Comparison of ENCODE assay signal across 8 mouse cellular contexts in genomic region chr17:23993559-23994428, GRCm38 (mm10). TPM values are rescaled to one million over a fixed set of nuclear protein-coding genes. Genes with fewer than 3 reads are reported as not detected.
DNase-seq lines count a peak whose midpoint lies in the region; ATAC-seq and TF ChIP-seq lines count a peak whose summit lies in the region.

No protein-coding gene starts in this region.

- peak overlapping the region; percentile 47 for H3K9ac ChIP-seq in forebrain, embryonic 11.5 days (ENCODE audit: low read length)
- H3K9ac ChIP-seq in heart, embryonic 16.5 days (ENCODE audit: low read length): peak overlapping the region; percentile 43
- no peak overlapping the region for H3K9ac ChIP-seq in liver, embryonic 14.5 days (replicated peaks)
- peak overlapping the region; percentile 44 for H3K9ac ChIP-seq in neural tube, embryonic 11.5 days (ENCODE audit: low read length)
- H3K9ac ChIP-seq in stomach, embryonic 16.5 days (ENCODE audit: low read length): peak overlapping the region; percentile 64

- peak; percentile 86 for ATAC-seq in forebrain, embryonic 11.5 days (replicated peaks; ENCODE audit: low FRiP score)
- ATAC-seq in heart, embryonic 16.5 days (replicated peaks; ENCODE audit: extremely low read depth, insufficient read depth, low FRiP score): peak; percentile 56; the same call in 1 of the 2 replicates
- peak; percentile 68 for ATAC-seq in liver, embryonic 14.5 days (ENCODE audit: insufficient read depth)
- ATAC-seq in neural tube, embryonic 11.5 days (ENCODE audit: insufficient read depth, low FRiP score, low TSS enrichment): peak; percentile 71
- peak; percentile 69 for ATAC-seq in stomach, embryonic 16.5 days (ENCODE audit: insufficient read depth, low FRiP score)

- no peak overlapping the region for H3K27ac ChIP-seq in forebrain, embryonic 11.5 days (ENCODE audit: low read depth, low read length)
- no peak overlapping the region for H3K27ac ChIP-seq in heart, embryonic 16.5 days (ENCODE audit: low read length)
- H3K27ac ChIP-seq in liver, embryonic 14.5 days: no peak overlapping the region
- no peak overlapping the region for H3K27ac ChIP-seq in neural tube, embryonic 11.5 days (ENCODE audit: low read depth, low read length)
- 0 out of 2 replicates have a peak overlapping the region, but pooled peaks have one; percentile 28 for H3K27ac ChIP-seq in stomach, embryonic 16.5 days (ENCODE audit: low read length)

- peak; percentile 91 for DNase-seq in CD4-positive helper T cell, adult 2 months (ENCODE audit: low read depth, low spot score)
- peak; percentile 30 for DNase-seq in c-Kit-negative CD71-positive TER-119-positive erythroid progenitor cells, embryonic 14.5 days (ENCODE audit: low read depth, low spot score)
- DNase-seq in forebrain, embryonic 11.5 days (ENCODE audit: low spot score): peak; percentile 95
- peak; percentile 94 to 97 for DNase-seq in kidney, postnatal 25 days
- peak; percentile 64 to 71 (median 67) for DNase-seq in liver, embryonic 14.5 days (ENCODE audit: low read depth in 3 of 3, low spot score in 3 of 3)
- peak; percentile 93 for DNase-seq in neural tube, embryonic 11.5 days (ENCODE audit: low spot score)

- no peaks in the 10 kb centered on the region for H3K36me3 ChIP-seq in forebrain, embryonic 11.5 days (ENCODE audit: control insufficient read depth, insufficient read depth, low read length)
- H3K36me3 ChIP-seq in heart, embryonic 16.5 days (ENCODE audit: control insufficient read depth, insufficient read depth): no peaks in the 10 kb centered on the region
- H3K36me3 ChIP-seq in liver, embryonic 14.5 days (replicated peaks; ENCODE audit: control insufficient read depth, insufficient read depth, low read depth): no peaks in the 10 kb centered on the region
- no peaks in the 10 kb centered on the region for H3K36me3 ChIP-seq in neural tube, embryonic 11.5 days (ENCODE audit: control insufficient read depth, insufficient read depth, low read length)
- no peaks in the 10 kb centered on the region for H3K36me3 ChIP-seq in stomach, embryonic 16.5 days (ENCODE audit: control insufficient read depth, insufficient read depth, low read length)

- no peak for TF ChIP-seq EP300 in liver, embryonic 14.5 days (IDR thresholded peaks at IDR 0.05; ENCODE audit: low read depth)

- no peaks in the 10 kb centered on the region for H3K9me3 ChIP-seq in forebrain, embryonic 11.5 days (ENCODE audit: control insufficient read depth, low read length)
- no peaks in the 10 kb centered on the region for H3K9me3 ChIP-seq in heart, embryonic 16.5 days (replicated peaks; ENCODE audit: control insufficient read depth, low read length)
- no peaks in the 10 kb centered on the region for H3K9me3 ChIP-seq in liver, embryonic 14.5 days (ENCODE audit: control insufficient read depth, low read length)
- no peaks in the 10 kb centered on the region for H3K9me3 ChIP-seq in neural tube, embryonic 11.5 days (ENCODE audit: control insufficient read depth, low read length)
- H3K9me3 ChIP-seq in stomach, embryonic 16.5 days (replicated peaks; ENCODE audit: control insufficient read depth, low read length): no peaks in the 10 kb centered on the region

- peak; percentile 76 for TF ChIP-seq CTCF in liver, embryonic 14.5 days (IDR thresholded peaks at IDR 0.05; ENCODE audit: low read depth)

- H3K4me3 ChIP-seq in forebrain, embryonic 11.5 days (ENCODE audit: low read depth, low read length): 0 out of 2 replicates have a peak overlapping the region, but pooled peaks have one; percentile 3
- peak overlapping the region; percentile 1; the same call in 1 of the 2 replicates for H3K4me3 ChIP-seq in heart, embryonic 16.5 days (ENCODE audit: low read length)
- no peak overlapping the region for H3K4me3 ChIP-seq in liver, embryonic 14.5 days (ENCODE audit: insufficient read depth in 1 of 2, low read depth in 2 of 2, low read length in 2 of 2)
- H3K4me3 ChIP-seq in neural tube, embryonic 11.5 days (ENCODE audit: low read depth, low read length): 0 out of 2 replicates have a peak overlapping the region, but pooled peaks have one; percentile 10
- H3K4me3 ChIP-seq in stomach, embryonic 16.5 days (replicated peaks; ENCODE audit: low read length): peak overlapping the region; percentile 34

- 10% methylated on average over 31 of the region's 31 CpGs for WGBS in forebrain, embryonic 11.5 days
- WGBS in heart, embryonic 16.5 days: 15% methylated on average over 31 of the region's 31 CpGs
- WGBS in liver, embryonic 14.5 days (ENCODE audit: insufficient replicate concordance): 7% methylated on average over 31 of the region's 31 CpGs
- WGBS in neural tube, embryonic 11.5 days: 10% methylated on average over 31 of the region's 31 CpGs
- WGBS in stomach, embryonic 16.5 days: 9% methylated on average over 31 of the region's 31 CpGs

- no peaks in the 10 kb centered on the region for H3K27me3 ChIP-seq in forebrain, embryonic 11.5 days (ENCODE audit: control insufficient read depth, insufficient read depth, low read length)
- peaks cover 21% of the 10 kb centered on the region for H3K27me3 ChIP-seq in heart, embryonic 16.5 days (ENCODE audit: control insufficient read depth, insufficient read depth, low read length)
- H3K27me3 ChIP-seq in liver, embryonic 14.5 days (ENCODE audit: control insufficient read depth, insufficient read depth, low read length): no peaks in the 10 kb centered on the region
- no peaks in the 10 kb centered on the region for H3K27me3 ChIP-seq in neural tube, embryonic 11.5 days (ENCODE audit: control insufficient read depth, insufficient read depth, low read length)
- no peaks in the 10 kb centered on the region for H3K27me3 ChIP-seq in stomach, embryonic 16.5 days (ENCODE audit: control insufficient read depth, insufficient read depth, low read length)

- 0 out of 2 replicates have a peak, but pooled peaks cover 3% of the 10 kb centered on the region for H3K4me1 ChIP-seq in forebrain, embryonic 11.5 days (replicated peaks; ENCODE audit: control insufficient read depth, insufficient read depth, low read length)
- H3K4me1 ChIP-seq in heart, embryonic 16.5 days (ENCODE audit: control insufficient read depth, insufficient read depth, low read length): no peaks in the 10 kb centered on the region
- 0 out of 4 replicates have a peak, but pooled peaks cover 0 to 2% of the 10 kb centered on the region in 2 experiments for H3K4me1 ChIP-seq in liver, embryonic 14.5 days (replicated peaks; ENCODE audit: control insufficient read depth in 2 of 2, insufficient read depth in 2 of 2, low read length in 1 of 2)
- H3K4me1 ChIP-seq in neural tube, embryonic 11.5 days (ENCODE audit: control insufficient read depth, insufficient read depth, low read length): no peaks in the 10 kb centered on the region; the same call in 1 of the 2 replicates
- H3K4me1 ChIP-seq in stomach, embryonic 16.5 days (ENCODE audit: control insufficient read depth, insufficient read depth, low read length): peaks cover 16% of the 10 kb centered on the region; the same call in 1 of the 2 replicates

- peak overlapping the region; percentile 37; the same call in 1 of the 2 replicates for H3K4me2 ChIP-seq in forebrain, embryonic 11.5 days (ENCODE audit: low read depth, low read length, severe bottlenecking)
- peak overlapping the region; percentile 53 for H3K4me2 ChIP-seq in heart, embryonic 16.5 days (ENCODE audit: low read depth, low read length)
- H3K4me2 ChIP-seq in liver, embryonic 14.5 days (ENCODE audit: low read depth): no peak overlapping the region
- peak overlapping the region; percentile 48 for H3K4me2 ChIP-seq in neural tube, embryonic 11.5 days (ENCODE audit: low read depth)
- H3K4me2 ChIP-seq in stomach, embryonic 16.5 days (ENCODE audit: low read depth, low read length): peak overlapping the region; percentile 57

RNA-seq across cellular contexts. Expression of gene Prss22, which starts 4.1 kb away (rescaled TPM):
- not detected in 2 replicates for polyA plus RNA-seq in forebrain, embryonic 11.5 days (2014; fragmentation: Nextera tagmentation; extraction: Ambion mirVana)
- polyA plus RNA-seq in heart, embryonic 16.5 days (2015; fragmentation: Nextera tagmentation; extraction: Ambion mirVana): 0.15 TPM in 1 of 2 replicates, not detected in the other
- not detected in 2 replicates for polyA plus RNA-seq in liver, embryonic 14.5 days (2012; rRNA removed)
- polyA plus RNA-seq in liver, embryonic 14.5 days (2014; fragmentation: Nextera tagmentation; extraction: Ambion mirVana): not detected in 2 replicates
- 0.17 TPM in 1 of 2 replicates, not detected in the other for polyA plus RNA-seq in neural tube, embryonic 11.5 days (2014; fragmentation: Nextera tagmentation; extraction: Ambion mirVana)
- 4.2 and 6.7 TPM in 2 replicates for polyA plus RNA-seq in stomach, embryonic 16.5 days (2015; fragmentation: Nextera tagmentation; extraction: Ambion mirVana)

RNA-seq across cellular contexts. Expression of gene Prss30, which starts 13.4 kb away (rescaled TPM):
- polyA plus RNA-seq in forebrain, embryonic 11.5 days (2014; fragmentation: Nextera tagmentation; extraction: Ambion mirVana): not detected in 2 replicates
- 0.39 and 0.40 TPM in 2 replicates for polyA plus RNA-seq in heart, embryonic 16.5 days (2015; fragmentation: Nextera tagmentation; extraction: Ambion mirVana)
- 0.07 and 0.13 TPM in 2 replicates for polyA plus RNA-seq in liver, embryonic 14.5 days (2012; rRNA removed)
- 0.06 TPM in 1 of 2 replicates, not detected in the other for polyA plus RNA-seq in liver, embryonic 14.5 days (2014; fragmentation: Nextera tagmentation; extraction: Ambion mirVana)
- not detected in 2 replicates for polyA plus RNA-seq in neural tube, embryonic 11.5 days (2014; fragmentation: Nextera tagmentation; extraction: Ambion mirVana)
- 0.18 and 0.21 TPM in 2 replicates for polyA plus RNA-seq in stomach, embryonic 16.5 days (2015; fragmentation: Nextera tagmentation; extraction: Ambion mirVana)

RNA-seq across cellular contexts. Expression of gene Sbpl, which starts 38.7 kb away (rescaled TPM):
- not detected in 2 replicates for polyA plus RNA-seq in forebrain, embryonic 11.5 days (2014; fragmentation: Nextera tagmentation; extraction: Ambion mirVana)
- not detected in 2 replicates for polyA plus RNA-seq in heart, embryonic 16.5 days (2015; fragmentation: Nextera tagmentation; extraction: Ambion mirVana)
- not detected in 2 replicates for polyA plus RNA-seq in liver, embryonic 14.5 days (2012; rRNA removed)
- polyA plus RNA-seq in liver, embryonic 14.5 days (2014; fragmentation: Nextera tagmentation; extraction: Ambion mirVana): not detected in 2 replicates
- not detected in 2 replicates for polyA plus RNA-seq in neural tube, embryonic 11.5 days (2014; fragmentation: Nextera tagmentation; extraction: Ambion mirVana)
- not detected in 2 replicates for polyA plus RNA-seq in stomach, embryonic 16.5 days (2015; fragmentation: Nextera tagmentation; extraction: Ambion mirVana)

RNA-seq across cellular contexts. Expression of gene Prss27, which starts 44.1 kb away (rescaled TPM):
- polyA plus RNA-seq in forebrain, embryonic 11.5 days (2014; fragmentation: Nextera tagmentation; extraction: Ambion mirVana): 0.15 TPM in 1 of 2 replicates, not detected in the other
- polyA plus RNA-seq in heart, embryonic 16.5 days (2015; fragmentation: Nextera tagmentation; extraction: Ambion mirVana): 0.14 and 0.15 TPM in 2 replicates
- polyA plus RNA-seq in liver, embryonic 14.5 days (2012; rRNA removed): not detected in 2 replicates
- not detected in 2 replicates for polyA plus RNA-seq in liver, embryonic 14.5 days (2014; fragmentation: Nextera tagmentation; extraction: Ambion mirVana)
- polyA plus RNA-seq in neural tube, embryonic 11.5 days (2014; fragmentation: Nextera tagmentation; extraction: Ambion mirVana): 0.37 TPM in 1 of 2 replicates, not detected in the other
- polyA plus RNA-seq in stomach, embryonic 16.5 days (2015; fragmentation: Nextera tagmentation; extraction: Ambion mirVana): 19.0 and 30.0 TPM in 2 replicates

RNA-seq across cellular contexts. Expression of gene Sbp, which starts 52.3 kb away (rescaled TPM):
- not detected in 2 replicates for polyA plus RNA-seq in forebrain, embryonic 11.5 days (2014; fragmentation: Nextera tagmentation; extraction: Ambion mirVana)
- polyA plus RNA-seq in heart, embryonic 16.5 days (2015; fragmentation: Nextera tagmentation; extraction: Ambion mirVana): not detected in 2 replicates
- not detected in 2 replicates for polyA plus RNA-seq in liver, embryonic 14.5 days (2012; rRNA removed)
- polyA plus RNA-seq in liver, embryonic 14.5 days (2014; fragmentation: Nextera tagmentation; extraction: Ambion mirVana): not detected in 2 replicates
- not detected in 2 replicates for polyA plus RNA-seq in neural tube, embryonic 11.5 days (2014; fragmentation: Nextera tagmentation; extraction: Ambion mirVana)
- polyA plus RNA-seq in stomach, embryonic 16.5 days (2015; fragmentation: Nextera tagmentation; extraction: Ambion mirVana): not detected in 2 replicates

Comparison
In these comparisons a context has a peak if more than half of its experiments do, and no peak if none do; other contexts are left out.
1. DNase-seq: peak in every context shown above with its lines; median percentile 96 in kidney, postnatal 25 days; 95 in forebrain, embryonic 11.5 days; 93 in neural tube, embryonic 11.5 days; 91 in CD4-positive helper T cell, adult 2 months; 67 in liver, embryonic 14.5 days; 30 in c-Kit-negative CD71-positive TER-119-positive erythroid progenitor cells, embryonic 14.5 days.
2. H3K4me3 ChIP-seq: peak in forebrain, embryonic 11.5 days (single experiment), heart, embryonic 16.5 days (single experiment), neural tube, embryonic 11.5 days (single experiment) and stomach, embryonic 16.5 days (single experiment); none in liver, embryonic 14.5 days (0 of 2).
3. Peak in every context shown above with its lines, with median percentiles within 50 percentile points of each other: ATAC-seq.